In genomic region chr5:140827413-140827812, GRCm38 (mm10) we compare ENCODE assay signal across 10 mouse cellular contexts. TPM values are rescaled to one million over a fixed set of nuclear protein-coding genes. Genes with fewer than 3 reads are reported as not detected.
DNase-seq lines count a peak whose midpoint lies in the region; ATAC-seq and TF ChIP-seq lines count a peak whose summit lies in the region.
"Had no signal": no experiment of that assay in that cellular context is flagged by ENCODE, and none has a peak within 500 bp of the region (broad histone marks: within the 10 kb centered on the region; RNA-seq: fewer than 3 reads in every experiment).

No protein-coding gene starts in this region.

- H3K9ac ChIP-seq in limb, embryonic 13.5 days = 0 out of 2 replicates have a peak overlapping the region, but pooled peaks have one; percentile 40
- no peak overlapping the region for H3K9ac ChIP-seq in intestine, embryonic 15.5 days
- H3K9ac ChIP-seq in neural tube, embryonic 14.5 days (replicated peaks; ENCODE audit: low read depth, low read length) = no peak overlapping the region
- H3K9ac ChIP-seq: limb, embryonic 12.5 days had no signal

- H3K4me2 ChIP-seq in limb, embryonic 13.5 days (replicated peaks) = peak overlapping the region; percentile 95
- H3K4me2 ChIP-seq in intestine, embryonic 15.5 days (replicated peaks) = peak overlapping the region; percentile 81
- H3K4me2 ChIP-seq in neural tube, embryonic 14.5 days (ENCODE audit: low read depth, low read length) = peak overlapping the region; percentile 76; the same call in 1 of the 2 replicates

- H3K27me3 ChIP-seq in limb, embryonic 13.5 days = no peaks in the 10 kb centered on the region
- H3K27me3 ChIP-seq in limb, embryonic 10.5 days (ENCODE audit: low read depth, poor library complexity, severe bottlenecking) = no peaks in the 10 kb centered on the region
- no peaks in the 10 kb centered on the region for H3K27me3 ChIP-seq in intestine, embryonic 15.5 days (replicated peaks)
- no peaks in the 10 kb centered on the region for H3K27me3 ChIP-seq in neural tube, embryonic 14.5 days (ENCODE audit: control insufficient read depth, insufficient read depth, low read length)
- H3K27me3 ChIP-seq: limb, embryonic 12.5 days had no signal

- peaks cover 39% of the 10 kb centered on the region for H3K4me1 ChIP-seq in limb, embryonic 13.5 days
- H3K4me1 ChIP-seq in limb, embryonic 10.5 days = peaks cover 34% of the 10 kb centered on the region
- peaks cover 22% of the 10 kb centered on the region; the same call in 1 of the 2 replicates for H3K4me1 ChIP-seq in intestine, embryonic 15.5 days (replicated peaks)
- peaks cover 29% of the 10 kb centered on the region for H3K4me1 ChIP-seq in neural tube, embryonic 14.5 days (ENCODE audit: control insufficient read depth, insufficient read depth, low read length)

- peak overlapping the region; percentile 82 for H3K4me3 ChIP-seq in gastrocnemius, adult 2 months
- no peak overlapping the region for H3K4me3 ChIP-seq in limb, embryonic 13.5 days
- no peak overlapping the region for H3K4me3 ChIP-seq in limb, embryonic 10.5 days
- H3K4me3 ChIP-seq in intestine, embryonic 15.5 days (replicated peaks) = 0 out of 2 replicates have a peak overlapping the region, but pooled peaks have one; percentile 2
- H3K4me3 ChIP-seq in neural tube, embryonic 14.5 days (ENCODE audit: low read depth, low read length) = no peak overlapping the region
- H3K4me3 ChIP-seq: erythroblast, embryonic 14.5 days; limb, embryonic 12.5 days had no signal

- peaks cover 8% of the 10 kb centered on the region; the same call in 1 of the 2 replicates for H3K36me3 ChIP-seq in limb, embryonic 13.5 days
- H3K36me3 ChIP-seq in limb, embryonic 10.5 days = peaks cover 14% of the 10 kb centered on the region; the same call in 1 of the 2 replicates
- no peaks in the 10 kb centered on the region for H3K36me3 ChIP-seq in intestine, embryonic 15.5 days
- no peaks in the 10 kb centered on the region for H3K36me3 ChIP-seq in neural tube, embryonic 14.5 days (ENCODE audit: control insufficient read depth, insufficient read depth, low read length)

- no peak for DNase-seq in gastrocnemius, adult 2 months
- no peak for DNase-seq in gastrocnemius, adult 18-20 months (ENCODE audit: low spot score)
- DNase-seq in limb, embryonic 10.5 days (ENCODE audit: low spot score) = no peak
- DNase-seq in left cerebral cortex, adult 8-10 months (ENCODE audit: low spot score in 2 of 2) = no peak

- intact Hi-C loops in gastrocnemius, adult 2 months (cut with DNase I) = loop anchor here (5.0 kb wide), 2 partner anchors 60 to 120 kb away; partner anchors contain the start of gene Brat1

- peak overlapping the region; percentile 90 for H3K27ac ChIP-seq in gastrocnemius, adult 2 months
- H3K27ac ChIP-seq in limb, embryonic 13.5 days = no peak overlapping the region
- no peak overlapping the region for H3K27ac ChIP-seq in limb, embryonic 10.5 days
- H3K27ac ChIP-seq in intestine, embryonic 15.5 days = 0 out of 2 replicates have a peak overlapping the region, but pooled peaks have one; percentile 27
- no peak overlapping the region for H3K27ac ChIP-seq in neural tube, embryonic 14.5 days (ENCODE audit: low read depth, low read length)
- H3K27ac ChIP-seq: limb, embryonic 12.5 days had no signal

- 60% methylated on average over 2 of the region's 2 CpGs for WGBS in limb, embryonic 13.5 days
- whole genome bisulfite sequencing in limb, embryonic 10.5 days = 67% methylated on average over 2 of the region's 2 CpGs
- whole genome bisulfite sequencing in intestine, embryonic 15.5 days = 46% methylated on average over 2 of the region's 2 CpGs
- 73% methylated on average over 2 of the region's 2 CpGs for WGBS in neural tube, embryonic 14.5 days

- H3K9me3 ChIP-seq in limb, embryonic 13.5 days = no peaks in the 10 kb centered on the region
- H3K9me3 ChIP-seq in limb, embryonic 10.5 days (replicated peaks) = no peaks in the 10 kb centered on the region
- no peaks in the 10 kb centered on the region for H3K9me3 ChIP-seq in intestine, embryonic 15.5 days
- no peaks in the 10 kb centered on the region for H3K9me3 ChIP-seq in neural tube, embryonic 14.5 days (ENCODE audit: control insufficient read depth, low read length)
- H3K9me3 ChIP-seq: limb, embryonic 12.5 days had no signal

- TF ChIP-seq CTCF in gastrocnemius, adult 2 months (IDR thresholded peaks at IDR 0.05) = no peak

- no peak for ATAC-seq in limb, embryonic 13.5 days (ENCODE audit: low FRiP score, low read depth)
- ATAC-seq in intestine, embryonic 15.5 days = no peak
- ATAC-seq in neural tube, embryonic 14.5 days (ENCODE audit: low read depth) = no peak
- no peak for ATAC-seq in activated CD4-positive, CD25-positive, alpha-beta regulatory T cell, adult 4 months

RNA-seq across cellular contexts. Expression of gene Gna12, which starts 2.8 kb away (rescaled TPM):
- total RNA-seq in gastrocnemius, adult 2 months (2021) = 10 to 100 TPM; 21.7 to 29.8 TPM
- 10 to 100 TPM; 21.7 to 24.4 TPM for total RNA-seq in gastrocnemius, adult 18-20 months (2021)
- 12.0 and 13.8 TPM in 2 replicates for polyA plus RNA-seq in limb, embryonic 13.5 days (2015; fragmentation: Nextera tagmentation; extraction: Ambion mirVana)
- 13.4 and 18.8 TPM in 2 replicates for polyA plus RNA-seq in limb, embryonic 10.5 days (2016; fragmentation: Nextera tagmentation; extraction: Ambion mirVana)
- 29.5 and 37.8 TPM in 2 replicates for polyA plus RNA-seq in intestine, embryonic 15.5 days (2015; fragmentation: Nextera tagmentation; extraction: Ambion mirVana)
- polyA plus RNA-seq in neural tube, embryonic 14.5 days (2014; fragmentation: Nextera tagmentation; extraction: Ambion mirVana) = 17.0 and 19.5 TPM in 2 replicates
- 1 to 10 TPM; 3.9 to 4.6 TPM for polyA plus RNA-seq in activated CD4-positive, CD25-positive, alpha-beta regulatory T cell, adult 4 months (2017; shearing (Covaris generic))
- total RNA-seq in left cerebral cortex, adult 8-10 months (2022) = 10 to 100 TPM; 82.0 to 85.9 (median 83.8) TPM

Comparison
In these comparisons a context has a peak if more than half of its experiments do, and no peak if none do; other contexts are left out.
1. H3K27ac ChIP-seq: peak in gastrocnemius, adult 2 months (single experiment) and intestine, embryonic 15.5 days (single experiment); none in limb, embryonic 13.5 days (single experiment), limb, embryonic 10.5 days (single experiment) and neural tube, embryonic 14.5 days (single experiment).
2. H3K4me3 ChIP-seq: peak in gastrocnemius, adult 2 months (single experiment) and intestine, embryonic 15.5 days (single experiment); none in limb, embryonic 13.5 days (single experiment), limb, embryonic 10.5 days (single experiment) and neural tube, embryonic 14.5 days (single experiment).
3. Peak in every context shown above with its lines, with median percentiles within 50 percentile points of each other: H3K4me2 ChIP-seq.